Mouse (Mus musculus): ENCODE results near the gene Gm9817. TPM values are rescaled to one million over a fixed set of nuclear protein-coding genes. Genes with fewer than 3 reads are reported as not detected.

Gene Gm9817
- total RNA-seq, 2 experiments from 2014 or later, result not detected

GRCm38 (mm10) chr13:45088796-45089221, 10.3 kb downstream of the Gm9817 start:
- no peak for DNase-seq (ENCODE audit: low spot score in 2 of 2)

DNA sequence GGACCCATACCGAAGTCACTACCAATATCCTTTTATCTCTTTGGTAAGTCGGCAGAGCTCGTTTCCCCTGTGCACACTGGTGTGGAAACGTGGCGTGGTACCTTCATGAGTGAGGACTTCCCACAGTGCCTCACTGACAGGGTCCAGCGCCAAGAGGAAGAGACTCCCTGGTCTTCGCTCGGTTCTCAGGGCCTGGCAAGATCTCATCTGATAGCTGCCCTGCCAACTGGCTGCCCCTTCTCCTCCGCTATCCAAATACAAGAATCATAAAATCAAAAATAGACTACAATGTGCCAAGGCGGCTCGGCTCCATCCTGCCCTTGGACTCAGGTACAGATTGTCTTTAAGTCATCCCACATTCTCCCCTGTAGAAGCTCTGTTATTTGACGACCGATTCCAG, 11.4 kb downstream of the Gm9817 start:
- DNase-seq (ENCODE audit: low spot score in 2 of 2), result no peak

DNA sequence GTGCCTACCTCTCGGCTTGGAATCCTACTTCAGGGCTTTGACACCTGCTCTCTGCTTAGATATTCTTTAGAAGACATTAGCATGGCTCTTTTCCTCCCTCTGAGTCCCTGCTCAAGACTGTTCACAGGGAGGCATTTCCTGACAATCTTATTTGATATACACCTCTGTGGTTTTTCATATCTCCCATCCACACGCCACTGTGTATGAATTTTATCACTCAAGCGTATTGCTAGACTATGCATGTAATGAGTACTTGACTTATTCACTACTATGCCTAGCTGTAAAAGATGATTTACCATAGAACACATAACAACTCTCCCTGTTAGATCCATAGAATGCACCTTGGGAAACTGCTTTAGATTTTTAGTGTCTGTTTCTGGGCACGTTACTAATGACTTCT, 14.3 kb downstream of the Gm9817 start:
- no peak for DNase-seq (ENCODE audit: low spot score in 2 of 2)

GRCm38 (mm10) chr13:45095028-45095427, 16.5 kb downstream of the Gm9817 start:
- DNase-seq (ENCODE audit: low spot score in 2 of 2), result no peak

DNA sequence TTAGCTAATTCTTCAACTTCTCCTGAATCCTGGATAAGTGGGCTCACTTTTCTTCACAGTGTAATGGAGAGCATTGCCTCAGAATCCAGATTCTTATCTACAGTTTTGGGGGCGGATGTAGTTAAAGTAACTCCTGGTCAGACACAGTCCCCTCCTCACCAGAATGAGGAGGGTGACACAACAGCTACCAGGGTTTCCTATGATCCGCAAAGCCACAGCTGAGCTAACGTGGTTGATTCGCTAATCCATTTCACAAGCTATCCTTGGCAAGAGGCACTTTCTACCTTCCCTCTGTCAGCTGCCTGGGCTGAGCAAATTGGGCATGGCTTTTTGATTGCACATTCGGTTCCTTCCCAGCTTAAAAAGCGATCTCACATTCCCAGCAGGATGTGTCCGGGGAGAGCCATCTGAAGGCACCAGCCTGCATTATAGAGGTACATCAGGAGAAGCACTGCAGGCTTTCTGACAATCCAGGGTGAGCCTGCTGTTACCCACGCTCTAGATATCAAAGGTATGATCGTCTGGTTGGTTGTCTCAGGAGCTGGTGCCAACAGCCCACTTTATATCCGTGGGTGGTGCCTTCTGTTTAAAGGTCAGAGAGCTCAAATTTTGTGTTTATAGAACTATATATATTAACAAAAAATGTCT, 21.2 kb downstream of the Gm9817 start:
- no peak for DNase-seq (ENCODE audit: low spot score in 2 of 2)

GRCm38 (mm10) chr13:45106480-45106879, 28.0 kb downstream of the Gm9817 start:
- DNase-seq (ENCODE audit: low spot score in 2 of 2), result no peak

- DNase-seq (ENCODE audit: low spot score in 2 of 2), result no peak
Observed at GRCm38 (mm10) chr13:45108851-45109390, 30.4 kb downstream of the Gm9817 start.

GRCm38 (mm10) chr13:45118375-45118774, 39.9 kb downstream of the Gm9817 start:
- DNase-seq (ENCODE audit: low spot score in 2 of 2), result no peak

DNA sequence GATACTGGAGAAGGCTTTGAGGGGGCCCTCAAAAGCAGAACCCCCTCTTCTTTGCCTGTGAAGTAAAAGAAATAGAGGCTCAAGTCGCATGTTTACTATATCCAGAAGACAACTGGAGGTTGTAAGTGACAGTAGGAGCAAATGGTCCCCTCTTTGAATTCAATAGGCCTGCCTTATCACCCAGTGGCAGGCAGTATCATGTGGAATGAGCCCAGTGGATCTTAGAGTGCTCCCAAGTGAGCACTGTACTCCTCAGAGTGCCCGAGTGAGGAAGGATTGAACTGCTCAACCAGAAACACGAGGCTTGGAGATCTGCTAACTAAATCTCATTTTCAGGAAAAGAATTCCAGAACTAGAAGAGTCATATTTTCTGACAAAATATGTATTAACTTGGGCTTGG, 40.3 kb downstream of the Gm9817 start:
- DNase-seq (ENCODE audit: low spot score in 2 of 2), result no peak

Other genes starting within 250 kb of the Gm9817 start
- gene Dtnbp1, start 76.5 kb upstream of the Gm9817 start, total RNA-seq (2021), result 10 to 100 TPM; 79.6 to 81.2 TPM